Mouse (Mus musculus) hindbrain, embryonic 13.5 days (tissue): Measurements from ENCODE around the gene Gm17374. TPM values are rescaled to one million over a fixed set of nuclear protein-coding genes. Genes with fewer than 3 reads are reported as not detected.
"Not testable (repeated sequence)": the region's sequence is repeated elsewhere in the genome, so short reads cannot be mapped to it uniquely, and the experiment has no call there.

ENCODE experiments used
- ATAC-seq: fragments of 200-750 bp; cut with Nextera tagmentation; 2 replicates; pipeline ENCODE4 v1.8.0; 2017; ENCODE audit warnings: moderate TSS enrichment; ENCODE audit not compliant: low FRiP score
- H3K27ac ChIP-seq: fragments of 300-500 bp; sonication (generic); 2 replicates; pipeline ENCODE4 v1.5.1; 2015; ENCODE audit warnings: inconsistent platforms, mild to moderate bottlenecking, moderate library complexity
- H3K27me3 ChIP-seq: fragments of 300-500 bp; sonication (generic); 2 replicates; pipeline ENCODE4 v1.6.1; 2015; ENCODE audit warnings: mild to moderate bottlenecking, inconsistent platforms
- H3K36me3 ChIP-seq: fragments of 300-500 bp; sonication (generic); 2 replicates; pipeline ENCODE4 v1.6.1; 2015; ENCODE audit warnings: mild to moderate bottlenecking, inconsistent platforms
- H3K4me1 ChIP-seq: fragments of 300-500 bp; sonication (generic); replicated peaks from 2 replicates; pipeline ENCODE4 v1.6.1; 2015; ENCODE audit warnings: inconsistent platforms
- H3K4me2 ChIP-seq: fragments of 300-500 bp; sonication (generic); 2 replicates; pipeline ENCODE4 v1.6.1; 2015; ENCODE audit warnings: inconsistent platforms, mild to moderate bottlenecking, moderate library complexity
- H3K4me3 ChIP-seq: fragments of 300-500 bp; sonication (generic); 2 replicates; pipeline ENCODE4 v1.5.1; 2015; ENCODE audit warnings: mild to moderate bottlenecking, inconsistent platforms
- H3K9ac ChIP-seq: fragments of 300-500 bp; sonication (generic); 2 replicates; pipeline ENCODE4 v1.6.1; 2015; ENCODE audit warnings: mild to moderate bottlenecking, inconsistent platforms
- H3K9me3 ChIP-seq: fragments of 300-500 bp; sonication (generic); 2 replicates; pipeline ENCODE4 v1.6.1; 2016; ENCODE audit warnings: inconsistent platforms
- WGBS: fragments of 180-500 bp; shearing (Covaris S2); methylation state at CpG from one replicate; pipeline ENCODE4 v1.1.7; 2015; 5-methylcytosine and 5-hydroxymethylcytosine counted together
- polyA plus RNA-seq: library from polyadenylated mRNA; unstranded; fragments of >200 nt; fragmentation: Nextera tagmentation; extraction: Ambion mirVana; gene quantifications from 2 replicates; pipeline ENCODE4 v1.2.1, GENCODE M21; 2015

Gene Gm17374
- polyA plus RNA-seq: not detected in 2 replicates

GRCm38 (mm10) chr2:140151743-140152142 is at the start of gene Gm17374:
Gene Gm17374, plus strand, starts transcription at chr2:140152043.
- H3K9me3 ChIP-seq, H3K4me2 ChIP-seq, H3K4me3 ChIP-seq, H3K27ac ChIP-seq, H3K27me3 ChIP-seq, ATAC-seq, H3K4me1 ChIP-seq, H3K9ac ChIP-seq: not testable (repeated sequence)
- WGBS: 98% methylated on average over 4 of the region's 4 CpGs
- H3K36me3 ChIP-seq: peaks cover 42% of the 10 kb centered on the region

GRCm38 (mm10) chr2:140104951-140105350 is 46.9 kb upstream of the Gm17374 start:
- no peak for ATAC-seq
- no peak overlapping the region for H3K4me2 ChIP-seq
- H3K9ac ChIP-seq: no peak overlapping the region
- H3K4me3 ChIP-seq: no peak overlapping the region
- no peaks in the 10 kb centered on the region for H3K9me3 ChIP-seq
- 74% methylated on average over 3 of the region's 3 CpGs for WGBS
- H3K27ac ChIP-seq: no peak overlapping the region
- H3K36me3 ChIP-seq: no peaks in the 10 kb centered on the region
- H3K27me3 ChIP-seq: no peaks in the 10 kb centered on the region
- H3K4me1 ChIP-seq: no peaks in the 10 kb centered on the region

- 92% methylated on average over 4 of the region's 4 CpGs for WGBS
- H3K36me3 ChIP-seq: no peaks in the 10 kb centered on the region
- no peaks in the 10 kb centered on the region for H3K4me1 ChIP-seq
- no peak overlapping the region for H3K4me2 ChIP-seq
- no peak overlapping the region for H3K9ac ChIP-seq
- no peak overlapping the region for H3K4me3 ChIP-seq
- no peaks in the 10 kb centered on the region for H3K27me3 ChIP-seq
- no peak for ATAC-seq
- no peak overlapping the region for H3K27ac ChIP-seq
- no peaks in the 10 kb centered on the region for H3K9me3 ChIP-seq
These were observed 44.2 kb upstream of the Gm17374 start for GRCm38 (mm10) chr2:140107641-140108040.

GRCm38 (mm10) chr2:140108945-140109344 is 42.9 kb upstream of the Gm17374 start:
- no peak overlapping the region for H3K27ac ChIP-seq
- no peak for ATAC-seq
- no peak overlapping the region for H3K9ac ChIP-seq
- no peaks in the 10 kb centered on the region for H3K36me3 ChIP-seq
- no peaks in the 10 kb centered on the region for H3K4me1 ChIP-seq
- H3K4me2 ChIP-seq: no peak overlapping the region
- H3K9me3 ChIP-seq: no peaks in the 10 kb centered on the region
- WGBS: 35% methylated on average over 1 of the region's 1 CpGs
- no peak overlapping the region for H3K4me3 ChIP-seq
- H3K27me3 ChIP-seq: no peaks in the 10 kb centered on the region

GRCm38 (mm10) chr2:140113851-140114250 is 38.0 kb upstream of the Gm17374 start:
- H3K27ac ChIP-seq: no peak overlapping the region
- H3K36me3 ChIP-seq: no peaks in the 10 kb centered on the region
- no peak overlapping the region for H3K9ac ChIP-seq
- WGBS: 95% methylated on average over 8 of the region's 8 CpGs
- no peaks in the 10 kb centered on the region for H3K27me3 ChIP-seq
- ATAC-seq: no peak
- H3K4me2 ChIP-seq: no peak overlapping the region
- H3K9me3 ChIP-seq: no peaks in the 10 kb centered on the region
- H3K4me1 ChIP-seq: no peaks in the 10 kb centered on the region
- H3K4me3 ChIP-seq: no peak overlapping the region

GRCm38 (mm10) chr2:140125516-140125915 is 26.3 kb upstream of the Gm17374 start:
- 90% methylated on average over 2 of the region's 2 CpGs for WGBS

GRCm38 (mm10) chr2:140159186-140159730 is 7.4 kb downstream of the Gm17374 start:
- ATAC-seq: no peak
- H3K4me2 ChIP-seq: no peak overlapping the region
- no peak overlapping the region for H3K27ac ChIP-seq
- 81% methylated on average over 3 of the region's 3 CpGs for WGBS
- no peaks in the 10 kb centered on the region for H3K27me3 ChIP-seq
- H3K9me3 ChIP-seq: no peaks in the 10 kb centered on the region
- no peak overlapping the region for H3K9ac ChIP-seq
- peaks cover 35% of the 10 kb centered on the region for H3K36me3 ChIP-seq
- H3K4me1 ChIP-seq: no peaks in the 10 kb centered on the region
- no peak overlapping the region for H3K4me3 ChIP-seq

More at GRCm38 (mm10) chr2:140125516-140125915, 26.3 kb upstream of the Gm17374 start:
- no peaks in the 10 kb centered on the region for H3K27me3 ChIP-seq
- H3K4me1 ChIP-seq: no peaks in the 10 kb centered on the region
- ATAC-seq: no peak
- no peak overlapping the region for H3K9ac ChIP-seq
- H3K27ac ChIP-seq: no peak overlapping the region
- H3K9me3 ChIP-seq: no peaks in the 10 kb centered on the region
- no peak overlapping the region for H3K4me3 ChIP-seq
- peaks cover 70% of the 10 kb centered on the region for H3K36me3 ChIP-seq
- H3K4me2 ChIP-seq: no peak overlapping the region

GRCm38 (mm10) chr2:140163351-140163854 is 11.6 kb downstream of the Gm17374 start:
- 95% methylated on average over 5 of the region's 5 CpGs for WGBS
- H3K4me1 ChIP-seq: peaks cover 3% of the 10 kb centered on the region; the same call in 1 of the 2 replicates
- H3K27me3 ChIP-seq: no peaks in the 10 kb centered on the region
- no peak overlapping the region for H3K4me2 ChIP-seq
- peaks cover 32% of the 10 kb centered on the region for H3K36me3 ChIP-seq
- no peaks in the 10 kb centered on the region for H3K9me3 ChIP-seq
- no peak overlapping the region for H3K27ac ChIP-seq
- no peak overlapping the region for H3K9ac ChIP-seq
- no peak for ATAC-seq
- no peak overlapping the region for H3K4me3 ChIP-seq

GRCm38 (mm10) chr2:140169057-140169456 is 17.2 kb downstream of the Gm17374 start:
- no peak for ATAC-seq
- no peaks in the 10 kb centered on the region for H3K9me3 ChIP-seq
- H3K36me3 ChIP-seq: peaks cover 29% of the 10 kb centered on the region
- no peaks in the 10 kb centered on the region for H3K27me3 ChIP-seq
- no peak overlapping the region for H3K4me3 ChIP-seq
- 88% methylated on average over 1 of the region's 1 CpGs for WGBS
- no peak overlapping the region for H3K9ac ChIP-seq
- H3K27ac ChIP-seq: no peak overlapping the region
- H3K4me2 ChIP-seq: no peak overlapping the region
- peaks cover 27% of the 10 kb centered on the region for H3K4me1 ChIP-seq

- peak; percentile 99 for ATAC-seq
- Histone ChIP-seq H3K9me3 (no peaks in the 10 kb centered on the region), H3K4me1 (peaks cover 27% of the 10 kb centered on the region), H3K27me3 (no peaks in the 10 kb centered on the region), H3K27ac (peak within 1 kb of the TSS; percentile 88), H3K9ac (peak within 1 kb of the TSS; percentile 91), H3K4me2 (peak within 1 kb of the TSS; percentile 74), H3K4me3 (peak within 1 kb of the TSS; percentile 89), H3K36me3 (peaks cover 26% of the 10 kb centered on the region)
- WGBS: under 1% methylated on average over 43 of the region's 43 CpGs
These were observed 18.4 kb downstream of the Gm17374 start, which contains the start of the genes Esf1 and Ndufaf5 for GRCm38 (mm10) chr2:140170127-140170802. Gene Esf1, minus strand, starts transcription at chr2:140170564. Gene Ndufaf5, plus strand, starts transcription at chr2:140170649.

GRCm38 (mm10) chr2:140170803-140171553 is 19.1 kb downstream of the Gm17374 start:
- ATAC-seq: peak; percentile 82
- H3K9ac ChIP-seq: peak overlapping the region; percentile 91
- peak overlapping the region; percentile 89 for H3K4me3 ChIP-seq
- H3K27me3 ChIP-seq: no peaks in the 10 kb centered on the region
- peaks cover 27% of the 10 kb centered on the region for H3K4me1 ChIP-seq
- H3K4me2 ChIP-seq: peak overlapping the region; percentile 66
- no peaks in the 10 kb centered on the region for H3K9me3 ChIP-seq
- peaks cover 25% of the 10 kb centered on the region for H3K36me3 ChIP-seq
- H3K27ac ChIP-seq: peak overlapping the region; percentile 88
- 8% methylated on average over 28 of the region's 28 CpGs for WGBS

GRCm38 (mm10) chr2:140185685-140186210 is 33.9 kb downstream of the Gm17374 start:
- not testable (repeated sequence) for H3K4me3 ChIP-seq, H3K27me3 ChIP-seq, H3K4me2 ChIP-seq, H3K27ac ChIP-seq, H3K4me1 ChIP-seq, H3K9me3 ChIP-seq, ATAC-seq, H3K9ac ChIP-seq
- 93% methylated on average over 3 of the region's 3 CpGs for WGBS
- H3K36me3 ChIP-seq: peaks cover 53% of the 10 kb centered on the region
